Mouse (Mus musculus) layer of hippocampus, postnatal 10 days (tissue): ENCODE data around the gene Srcap. TPM values are rescaled to one million over a fixed set of nuclear protein-coding genes. Genes with fewer than 3 reads are reported as not detected.

Source experiments
- DNase-seq, 2 experiments: peaks; one replicate each; pipeline ENCODE4 v3.0.0; 2021; ENCODE audit warnings: low spot score in 2 of 2
- microRNA-seq, 2 experiments: library from miRNA; unstranded; fragments of <30 nt; microRNA quantifications; one replicate each; pipeline ENCODE4 v1.2.0; 2021
- total RNA-seq, 2 experiments: library from RNA; stranded (reverse); gene quantifications; 2 replicates each; pipeline ENCODE4 v1.2.3; 2021

Gene Srcap
- total RNA-seq, 2 experiments from 2014 or later: 109 to 111 TPM

- peak in 1 of 2 experiments; percentile 16 for DNase-seq
Observed at GRCm38 (mm10) chr7:127573503-127574008, 61.8 kb downstream of the Srcap start.

GRCm38 (mm10) chr7:127574115-127574514, 62.3 kb downstream of the Srcap start:
- no peak for DNase-seq

- DNase-seq: no peak
Observed at GRCm38 (mm10) chr7:127583260-127583659, 71.5 kb downstream of the Srcap start.

GRCm38 (mm10) chr7:127585031-127585430, 73.2 kb downstream of the Srcap start:
- no peak for DNase-seq

DNA sequence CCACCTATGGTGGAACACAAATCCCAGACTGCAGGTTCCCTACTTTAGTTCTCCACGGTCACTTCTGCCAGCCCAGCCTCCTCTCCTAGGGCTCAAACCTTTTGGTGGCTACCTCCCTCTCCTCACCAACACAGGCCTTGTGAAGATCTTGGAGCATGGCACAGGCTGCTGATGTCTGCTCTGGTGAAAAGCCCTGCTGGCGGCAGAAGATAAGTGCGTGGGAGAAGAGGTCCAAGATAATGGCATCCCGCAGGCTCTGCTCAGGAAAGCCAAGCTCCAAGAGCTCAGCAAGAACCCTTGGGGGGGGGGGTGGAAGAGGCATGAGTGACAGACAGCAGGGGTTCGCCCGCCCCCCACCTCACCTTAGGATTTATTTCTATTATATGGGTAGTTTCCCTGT, 74.4 kb downstream of the Srcap start:
- DNase-seq: no peak

DNA sequence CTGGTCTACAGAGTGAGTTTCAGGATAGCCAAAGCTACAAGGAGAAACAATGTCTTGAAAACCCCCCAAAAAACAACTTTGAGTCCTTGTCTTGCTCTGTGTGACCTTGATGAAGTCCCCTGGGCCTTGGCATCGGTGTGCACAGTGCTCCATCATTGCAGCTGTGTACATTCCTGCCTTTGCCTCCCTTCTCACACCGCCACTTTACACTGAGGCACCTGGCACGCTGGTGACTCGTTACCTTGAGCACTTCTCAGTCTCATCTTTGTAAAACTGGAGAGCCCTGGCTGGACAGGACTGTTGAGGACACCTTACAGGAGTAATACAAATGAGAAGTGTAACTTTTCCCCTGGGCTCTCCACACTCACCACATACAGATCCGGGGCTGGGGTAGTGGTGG, 75.4 kb downstream of the Srcap start:
- no peak for DNase-seq

- DNase-seq: peak; percentile 89 to 91
Observed at GRCm38 (mm10) chr7:127588011-127588871, 76.5 kb downstream of the Srcap start, which contains the start of the genes Ccdc189 and Rnf40. Gene Ccdc189, minus strand, starts transcription at chr7:127588595. Gene Rnf40, plus strand, starts transcription at chr7:127588767.

GRCm38 (mm10) chr7:127588901-127589300, 77.1 kb downstream of the Srcap start:
- peak in 1 of 2 experiments; percentile 30 for DNase-seq

GRCm38 (mm10) chr7:127589637-127590036, 77.9 kb downstream of the Srcap start:
- no peak for DNase-seq

GRCm38 (mm10) chr7:127591108-127591507, 79.3 kb downstream of the Srcap start:
- no peak for DNase-seq

- DNase-seq: no peak
Observed at GRCm38 (mm10) chr7:127592575-127592974, 80.8 kb downstream of the Srcap start.

- DNase-seq: no peak
Observed at GRCm38 (mm10) chr7:127596747-127597146, 85.0 kb downstream of the Srcap start.

GRCm38 (mm10) chr7:127600612-127601011, 88.8 kb downstream of the Srcap start:
- DNase-seq: no peak

DNA sequence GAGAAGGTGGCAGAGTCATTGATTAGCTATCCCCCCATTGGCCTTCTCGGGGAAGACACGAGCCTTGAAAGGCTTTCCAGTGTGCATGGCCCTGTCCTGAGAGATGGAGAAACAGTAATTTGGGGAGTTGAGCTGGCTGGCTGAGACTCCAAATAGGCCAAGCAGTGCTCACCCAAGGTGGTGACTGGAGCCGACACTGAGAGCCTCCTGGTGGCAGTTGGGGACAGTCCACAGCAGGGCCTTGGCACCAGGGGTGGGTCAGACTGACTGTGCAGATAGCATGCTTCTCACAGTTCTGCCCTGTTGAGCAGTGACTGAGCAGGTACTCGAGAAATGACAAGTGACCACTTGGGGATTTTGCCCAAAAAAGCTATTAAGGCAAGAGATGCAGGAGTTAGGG, 90.0 kb downstream of the Srcap start:
- no peak for DNase-seq

- no peak for DNase-seq
Observed at GRCm38 (mm10) chr7:127602903-127603302, 91.1 kb downstream of the Srcap start.

DNA sequence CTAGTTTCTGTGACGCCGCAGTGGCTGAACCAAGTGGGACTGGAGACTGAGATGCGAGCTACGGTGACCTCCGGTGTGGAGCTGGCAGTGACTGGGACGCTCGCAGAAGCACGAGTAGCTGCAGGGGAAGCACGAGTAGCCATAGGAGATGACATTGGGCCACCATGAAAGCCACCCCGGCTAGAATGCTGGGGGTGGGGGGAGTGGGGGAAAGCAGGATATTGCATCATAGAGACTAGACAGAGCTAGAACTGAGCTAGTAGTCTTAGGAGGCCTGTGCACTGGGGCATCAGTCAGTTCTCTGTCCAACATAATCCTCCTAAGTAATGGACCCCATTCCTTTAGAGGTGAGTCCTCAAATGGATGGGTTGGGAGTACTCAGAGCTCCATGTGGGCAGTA, 92.5 kb downstream of the Srcap start:
- DNase-seq: no peak

DNA sequence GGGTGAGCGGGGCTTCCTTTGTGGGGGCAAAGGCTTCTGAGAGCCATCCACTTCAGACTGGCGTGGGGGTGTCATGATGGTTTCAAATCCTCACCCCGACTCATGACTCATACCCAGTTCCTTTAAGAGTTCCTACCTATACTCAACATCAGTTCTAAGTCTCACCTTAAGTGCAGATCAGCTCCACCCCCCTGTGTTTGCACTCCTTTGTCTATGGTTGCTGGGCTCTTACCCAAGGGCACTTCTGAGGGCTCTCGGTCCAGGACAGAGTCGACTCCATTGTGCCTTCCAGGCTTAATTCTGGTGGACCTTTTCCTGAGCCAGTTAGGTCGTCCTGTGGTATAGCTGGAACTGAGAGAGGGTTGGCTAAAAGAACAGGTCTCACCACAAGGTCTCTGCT, 95.4 kb downstream of the Srcap start:
- DNase-seq: no peak

Small RNA genes lying within 50 kb of the gene (microRNA-seq; reads per million reads assigned to microRNA genes)
- 0 reads per million in 2 experiments for gene Gm47278
- gene Mir7060: 0 reads per million in 2 experiments

Other genes starting within 250 kb of the Srcap start
- 10 to 100 TPM; 45.7 to 49.4 TPM for gene Sephs2, start 237.9 kb upstream of the Srcap start, total RNA-seq
- gene Itgal, start 215.7 kb upstream of the Srcap start, total RNA-seq: under 1 TPM; 0.51 to 0.89 TPM
- gene Zfp768, start 166.4 kb upstream of the Srcap start, total RNA-seq: 10 to 100 TPM; 11.9 to 13.5 TPM
- gene Zfp747, start 135.9 kb upstream of the Srcap start, total RNA-seq: 1 to 10 TPM; 7.3 to 7.5 TPM
- gene 9130019O22Rik, start 124.8 kb upstream of the Srcap start, total RNA-seq: 1 to 10 TPM; 3.3 TPM
- gene E430018J23Rik, start 118.4 kb upstream of the Srcap start, total RNA-seq: 1 to 10 TPM; 5.4 to 6.4 TPM
- 1 to 10 TPM; 4.1 to 4.4 TPM for gene Zfp764, start 105.2 kb upstream of the Srcap start, total RNA-seq
- gene Zfp688, start 89.9 kb upstream of the Srcap start, total RNA-seq: 10 to 100 TPM; 10.0 to 11.7 TPM
- 1 to 10 TPM; 7.5 to 7.7 TPM for gene Zfp689, start 62.8 kb upstream of the Srcap start, total RNA-seq
- 10 to 100 TPM; 31.6 to 34.8 TPM for gene Prr14, start 52.4 kb upstream of the Srcap start, total RNA-seq
- gene Fbrs, start 32.8 kb upstream of the Srcap start, total RNA-seq: 10 to 100 TPM; 60.0 to 63.1 TPM
- gene Gm42715, start 7.6 kb downstream of the Srcap start, total RNA-seq: 10 to 100 TPM; 11.2 to 19.2 TPM
- 1 to 10 TPM in 1 of 2 experiments, under 1 TPM in 1; 0.80 to 2.4 TPM for gene Tmem265, start 49.4 kb downstream of the Srcap start, total RNA-seq
- 10 to 100 TPM; 69.4 to 76.3 TPM for gene Phkg2, start 61.4 kb downstream of the Srcap start, total RNA-seq
- 10 to 100 TPM; 10.5 to 11.2 TPM for gene Ccdc189, start 76.6 kb downstream of the Srcap start, total RNA-seq
- gene Rnf40, start 76.8 kb downstream of the Srcap start, total RNA-seq: 10 to 100 TPM; 70.6 to 71.3 TPM
- gene Zfp629, start 103.8 kb downstream of the Srcap start, total RNA-seq: 10 to 100 TPM; 25.1 to 31.8 TPM
- 10 to 100 TPM; 38.6 TPM for gene Bcl7c, start 196.9 kb downstream of the Srcap start, total RNA-seq
- 1 to 10 TPM; 4.3 to 5.3 TPM for gene Ctf1, start 200.8 kb downstream of the Srcap start, total RNA-seq
- not detected for gene Ctf2, start 220.2 kb downstream of the Srcap start, total RNA-seq
- gene Fbxl19, start 232.6 kb downstream of the Srcap start, total RNA-seq: 10 to 100 TPM; 86.8 to 92.2 TPM